Mouse (Mus musculus) kidney, adult 2 months (tissue): ENCODE data around the gene Naip5.
"Not testable (repeated sequence)": the region's sequence is repeated elsewhere in the genome, so short reads cannot be mapped to it uniquely, and the experiment has no call there.

Source experiments
- CTCF ChIP-seq: fragments of 200-500 bp; conservative IDR thresholded peaks from 2 replicates; pipeline ENCODE4 v1.5.1; 2011; ENCODE audit warnings: low read depth, mild to moderate bottlenecking, control low read depth, low read length, moderate library complexity, mixed read lengths; ENCODE audit not compliant: insufficient read depth, insufficient read length
- POLR2A ChIP-seq: fragments of 200-500 bp; IDR thresholded peaks from one replicate; pipeline ENCODE4 v1.6.1; 2011; ENCODE audit warnings: low read depth, low read length, control low read depth

- TF ChIP-seq POLR2A, CTCF: not testable (repeated sequence)
These were observed 25.5 kb upstream of the Naip5 start for GRCm38 (mm10) chr13:100271474-100272132.
